Mouse (Mus musculus) adrenal gland, postnatal 25 days (tissue): ENCODE data around the gene a. TPM values are rescaled to one million over a fixed set of nuclear protein-coding genes. Genes with fewer than 3 reads are reported as not detected.
A peak's percentile ranks its signal among the peaks of the same experiment; 100 is the strongest.
"Not testable (repeated sequence)": the region's sequence is repeated elsewhere in the genome, so short reads cannot be mapped to it uniquely, and the experiment has no call there.

ENCODE experiments used
- DNase-seq: peaks from one replicate; pipeline ENCODE4 v3.0.0; 2021; ENCODE audit warnings: mixed read lengths
- total RNA-seq: library from RNA; stranded (reverse); gene quantifications from 2 replicates; pipeline ENCODE4 v1.2.3, GENCODE M21; 2021

Gene a
- total RNA-seq, 1 experiment from 2014 or later = not detected

DNA sequence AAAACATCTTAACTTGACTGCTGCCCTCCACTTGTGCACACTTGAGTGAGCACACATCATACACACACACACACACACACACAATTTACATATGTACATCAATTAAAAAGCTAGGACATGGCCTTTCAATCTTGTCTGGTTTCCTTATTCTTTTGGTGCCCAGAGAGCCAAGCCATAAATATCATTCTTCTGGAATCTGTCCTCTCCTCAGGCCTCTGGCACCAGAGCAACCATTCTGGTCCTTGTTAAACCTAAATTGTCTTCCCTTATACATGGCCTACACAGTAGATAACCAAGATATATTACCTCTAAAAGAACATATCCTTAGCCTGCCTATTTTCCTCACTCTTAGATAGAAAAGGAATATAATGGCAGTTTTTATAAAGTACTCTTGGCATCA lies 56.9 kb downstream of the a start:
- DNase-seq = no peak

GRCm38 (mm10) chr2:154855383-154855782 lies 64.2 kb downstream of the a start:
- peak; percentile 29 for DNase-seq

DNA sequence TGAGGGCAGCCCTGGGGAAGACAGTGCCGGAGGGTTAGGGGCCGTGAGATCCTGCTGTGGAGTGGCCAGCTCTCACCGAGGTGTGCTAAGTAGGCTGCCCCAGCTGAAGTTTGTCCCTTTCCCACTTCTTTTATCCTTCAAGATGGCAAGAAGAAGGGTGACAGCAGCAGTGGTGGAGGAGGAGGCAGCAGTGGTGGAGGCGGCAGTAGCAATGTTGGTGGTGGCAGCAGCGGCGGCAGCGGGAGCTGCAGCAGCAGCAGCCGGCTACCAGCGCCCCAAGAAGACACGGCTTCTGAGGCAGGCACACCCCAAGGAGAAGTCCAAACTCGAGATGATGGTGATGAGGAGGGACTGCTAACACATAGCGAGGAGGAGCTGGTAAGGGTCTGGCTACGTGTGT lies 72.5 kb downstream of the a start:
- no peak for DNase-seq

- no peak for DNase-seq
These were observed 74.5 kb downstream of the a start for GRCm38 (mm10) chr2:154865696-154866095.

DNA sequence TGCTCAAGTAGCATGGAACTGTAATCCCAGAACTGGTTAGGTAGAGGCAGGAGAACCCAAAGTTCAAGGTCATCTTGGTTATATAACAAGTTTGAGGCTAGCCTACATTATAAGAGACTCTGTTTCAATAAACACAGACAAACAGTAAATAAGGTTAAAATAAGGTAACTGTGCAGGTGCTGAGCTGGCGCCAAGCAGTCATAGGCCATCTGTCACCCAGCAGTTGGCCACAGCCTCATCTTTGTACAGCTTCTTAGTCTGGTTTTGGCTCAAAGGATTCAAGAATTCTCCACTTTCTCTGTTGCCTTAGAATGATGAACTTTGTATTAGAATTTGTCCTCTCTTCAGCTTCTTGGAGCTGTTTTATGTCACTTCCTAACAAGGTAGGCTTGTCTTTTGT lies 76.9 kb downstream of the a start:
- no peak for DNase-seq

GRCm38 (mm10) chr2:154869954-154870641 lies 78.9 kb downstream of the a start:
- DNase-seq = no peak

- DNase-seq = no peak
These were observed 85.4 kb downstream of the a start for GRCm38 (mm10) chr2:154876621-154877020.

DNA sequence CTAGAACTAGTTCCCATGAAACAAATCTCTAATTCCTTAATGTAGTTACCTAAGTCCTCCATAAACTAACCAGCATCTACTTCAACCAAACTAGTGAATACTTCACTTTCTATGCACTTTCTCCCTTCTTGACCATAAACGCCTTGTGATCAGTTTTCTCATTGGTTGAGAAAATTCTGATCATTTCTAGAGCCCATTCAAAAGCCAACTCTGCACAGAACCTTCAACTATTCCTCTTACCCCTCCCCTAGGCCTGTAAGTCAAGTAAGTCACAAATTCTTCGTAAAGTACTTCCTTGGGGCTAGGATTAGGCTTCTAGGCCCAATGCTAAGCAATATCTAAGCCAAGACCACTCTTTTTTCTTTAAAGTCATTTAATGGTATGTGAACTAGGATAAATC lies 100.4 kb downstream of the a start:
- DNase-seq = no peak

- peak; percentile 93 for DNase-seq
These were observed 101.2 kb downstream of the a start, which contains the start of gene Eif2s2 for GRCm38 (mm10) chr2:154892201-154893044. Gene Eif2s2, minus strand, starts transcription at chr2:154892935.

- DNase-seq = no peak
These were observed 101.8 kb downstream of the a start for GRCm38 (mm10) chr2:154893045-154893385.

DNA sequence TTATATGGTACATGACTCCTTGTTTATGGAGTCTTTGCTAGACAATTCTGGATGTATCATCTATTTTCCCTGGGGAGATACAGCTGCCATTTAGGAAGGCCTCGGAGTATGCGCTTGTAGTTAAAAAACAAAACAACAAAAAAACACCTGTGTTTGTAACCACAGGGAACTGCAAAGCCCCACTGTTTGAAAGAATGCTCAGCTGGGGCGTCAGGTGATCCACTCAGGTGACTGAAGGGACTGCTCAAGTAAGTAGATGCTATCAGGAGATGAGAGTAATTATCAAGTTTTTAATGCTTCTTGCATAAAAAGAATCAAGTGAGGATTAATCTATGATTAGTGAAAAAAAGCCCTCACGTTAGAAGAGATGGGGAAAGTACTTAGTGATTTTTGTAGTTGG lies 102.3 kb downstream of the a start:
- no peak for DNase-seq

GRCm38 (mm10) chr2:154899004-154899403 lies 107.8 kb downstream of the a start:
- not testable (repeated sequence) for DNase-seq

DNA sequence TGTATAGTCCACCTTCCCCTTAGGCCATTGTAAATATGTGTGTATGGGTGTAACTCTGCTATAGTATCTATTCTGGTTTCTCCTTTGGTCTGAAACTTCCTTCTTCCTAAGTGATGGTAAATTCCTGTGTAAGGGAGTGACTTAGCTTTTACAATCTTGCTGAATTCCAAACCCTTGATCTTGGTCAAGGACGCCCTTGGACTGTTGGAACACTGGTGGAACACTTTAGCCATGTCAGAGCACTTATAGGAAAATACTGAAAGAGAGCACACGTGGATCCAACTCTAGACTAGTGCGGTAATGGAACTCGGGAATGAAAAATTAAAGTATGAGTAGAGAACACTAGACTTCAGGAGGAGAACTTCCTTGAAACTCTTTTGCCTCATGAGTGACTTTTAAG lies 108.2 kb downstream of the a start:
- DNase-seq = not testable (repeated sequence)

- no peak for DNase-seq
These were observed 110.9 kb downstream of the a start for GRCm38 (mm10) chr2:154902111-154902510.

DNA sequence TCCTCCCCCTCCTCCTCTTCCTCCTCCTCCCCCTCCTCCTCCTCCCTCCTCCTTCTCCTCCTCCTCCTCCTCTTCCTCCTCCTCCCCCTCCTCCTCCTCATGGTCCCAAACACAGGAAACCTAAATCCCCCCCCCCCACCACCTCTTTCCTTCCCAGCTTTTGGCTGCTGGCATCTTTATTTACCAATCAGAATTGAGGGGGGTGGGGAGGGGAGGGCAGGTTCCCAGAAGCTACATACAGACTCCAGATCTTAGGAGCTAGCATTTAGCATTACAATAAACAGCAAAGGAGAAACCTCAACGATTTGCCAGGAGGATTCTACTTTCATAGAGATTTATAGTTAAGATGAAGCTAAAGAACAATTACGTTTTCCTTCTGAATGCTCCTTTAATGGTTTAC lies 114.6 kb downstream of the a start:
- DNase-seq = no peak

- DNase-seq = not testable (repeated sequence)
These were observed 117.0 kb downstream of the a start for GRCm38 (mm10) chr2:154908223-154908622.

GRCm38 (mm10) chr2:154909789-154910188 lies 118.6 kb downstream of the a start:
- no peak for DNase-seq

DNA sequence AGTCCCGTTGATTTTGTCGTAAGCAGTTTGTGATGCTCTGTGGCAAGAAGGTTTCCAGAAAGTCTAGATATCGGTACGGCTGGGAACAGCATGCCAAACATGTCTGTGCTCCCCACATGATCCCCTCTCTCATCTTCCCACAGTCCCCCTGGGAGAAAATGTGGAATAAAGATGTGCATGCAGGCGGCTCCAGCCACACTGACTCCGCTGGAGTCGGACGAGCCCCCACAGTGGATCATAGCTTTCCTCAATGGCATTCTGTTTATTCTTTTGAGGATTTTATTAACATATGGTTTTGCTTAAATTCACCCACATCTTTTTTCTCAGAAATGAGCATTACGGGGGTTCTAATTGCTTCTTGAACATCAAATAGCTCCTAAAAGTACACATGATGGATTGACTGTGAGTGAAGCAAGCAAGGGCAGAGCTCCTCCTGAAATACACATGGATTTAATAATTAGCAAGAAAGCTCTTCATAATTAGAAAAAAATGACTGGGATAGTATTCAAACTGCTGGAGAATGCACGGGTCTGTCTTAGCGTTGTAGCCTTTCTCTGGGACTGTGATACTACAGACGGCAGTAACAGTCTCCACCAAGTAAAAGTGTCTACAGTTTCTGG lies 124.8 kb downstream of the a start:
- DNase-seq = no peak

DNA sequence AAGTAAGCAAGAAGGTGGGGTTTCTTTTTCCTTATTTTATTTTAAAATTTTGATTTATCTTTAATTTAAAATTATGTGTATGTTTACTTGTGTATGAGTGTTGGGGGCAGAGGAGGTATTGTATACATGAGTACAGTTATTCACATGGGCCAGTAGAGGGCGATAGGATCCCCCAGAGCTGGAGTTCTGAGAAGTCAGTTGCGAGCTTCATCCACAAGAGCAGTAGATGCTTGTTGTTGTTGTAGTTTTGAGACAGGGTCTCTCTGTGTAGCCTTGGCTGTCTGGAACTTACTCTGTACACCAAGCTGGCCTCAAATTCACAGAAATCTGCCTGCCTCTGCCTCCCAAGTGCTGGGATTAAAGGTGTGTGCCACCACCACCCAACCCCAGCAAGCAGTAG lies 125.3 kb downstream of the a start:
- DNase-seq = no peak

GRCm38 (mm10) chr2:154917866-154918641 lies 126.9 kb downstream of the a start:
- DNase-seq = no peak

- no peak for DNase-seq
These were observed 129.7 kb downstream of the a start for GRCm38 (mm10) chr2:154920896-154921295.

- not testable (repeated sequence) for DNase-seq
These were observed 130.9 kb downstream of the a start for GRCm38 (mm10) chr2:154922134-154922533.
